In genomic region chr10:39405982-39406797, GRCm38 (mm10) we compare ENCODE assay signal across 15 mouse cellular contexts. TPM values are rescaled to one million over a fixed set of nuclear protein-coding genes. Genes with fewer than 3 reads are reported as not detected.
DNase-seq lines count a peak whose midpoint lies in the region; ATAC-seq and TF ChIP-seq lines count a peak whose summit lies in the region.
"Had no signal": no experiment of that assay in that cellular context is flagged by ENCODE, and none has a peak within 500 bp of the region (broad histone marks: within the 10 kb centered on the region; RNA-seq: fewer than 3 reads in every experiment).

No protein-coding gene starts in this region.

- H3K4me1 ChIP-seq in heart, embryonic 11.5 days (ENCODE audit: control insufficient read depth, insufficient read depth, low read length), result peaks cover 34% of the 10 kb centered on the region
- peaks cover 16% of the 10 kb centered on the region for H3K4me1 ChIP-seq in kidney, embryonic 16.5 days (ENCODE audit: insufficient read depth, low read length)
- H3K4me1 ChIP-seq in liver, postnatal 0 days (ENCODE audit: insufficient read depth), result peaks cover 10% of the 10 kb centered on the region

- no peaks in the 10 kb centered on the region for H3K9me3 ChIP-seq in heart, embryonic 11.5 days (replicated peaks; ENCODE audit: control insufficient read depth, low read length)
- peaks cover 2% of the 10 kb centered on the region; the same call in 1 of the 2 replicates for H3K9me3 ChIP-seq in kidney, embryonic 16.5 days (ENCODE audit: low read length)
- H3K9me3 ChIP-seq in liver, postnatal 0 days (ENCODE audit: low read length), result no peaks in the 10 kb centered on the region
- H3K9me3 ChIP-seq: embryonic facial prominence, embryonic 12.5 days; limb, embryonic 15.5 days had no signal

- H3K4me2 ChIP-seq in heart, embryonic 11.5 days, result no peak overlapping the region
- no peak overlapping the region for H3K4me2 ChIP-seq in kidney, embryonic 16.5 days (replicated peaks; ENCODE audit: low read depth, low read length)
- peak overlapping the region; percentile 40 for H3K4me2 ChIP-seq in liver, postnatal 0 days (ENCODE audit: low read depth, low read length)
- H3K4me2 ChIP-seq: embryonic facial prominence, embryonic 12.5 days; limb, embryonic 15.5 days had no signal

- DNase-seq in heart, adult 18-20 months, result no peak
- DNase-seq in kidney, postnatal 10 days, result no peak
- no peak for DNase-seq in liver, postnatal 0 days
- DNase-seq in left cerebral cortex, adult 18-20 months (ENCODE audit: low spot score in 2 of 2), result no peak
- no peak for DNase-seq in retina, postnatal 1 day
- DNase-seq: adrenal gland, adult 8-10 months; layer of hippocampus, postnatal 36 days; thymus, postnatal 4 days had no signal

- no peak for TF ChIP-seq CTCF in liver, postnatal 0 days (IDR thresholded peaks at IDR 0.05; ENCODE audit: low read depth)

- no peaks in the 10 kb centered on the region for H3K36me3 ChIP-seq in heart, embryonic 11.5 days (ENCODE audit: control insufficient read depth, insufficient read depth, low read length)
- peaks cover 7% of the 10 kb centered on the region; the same call in 1 of the 2 replicates for H3K36me3 ChIP-seq in kidney, embryonic 16.5 days (ENCODE audit: insufficient read depth, low read length)
- H3K36me3 ChIP-seq in liver, postnatal 0 days (replicated peaks; ENCODE audit: insufficient read depth, low read length), result no peaks in the 10 kb centered on the region
- H3K36me3 ChIP-seq: embryonic facial prominence, embryonic 12.5 days; limb, embryonic 15.5 days had no signal

- H3K27me3 ChIP-seq in heart, embryonic 11.5 days (ENCODE audit: control insufficient read depth, insufficient read depth, low read length), result no peaks in the 10 kb centered on the region
- H3K27me3 ChIP-seq in kidney, embryonic 16.5 days (ENCODE audit: insufficient read depth, low read length), result no peaks in the 10 kb centered on the region
- no peaks in the 10 kb centered on the region for H3K27me3 ChIP-seq in liver, postnatal 0 days (ENCODE audit: insufficient read depth, low read length)
- H3K27me3 ChIP-seq: embryonic facial prominence, embryonic 12.5 days; limb, embryonic 15.5 days; Patski had no signal

- no peak for ATAC-seq in heart, embryonic 11.5 days (replicated peaks; ENCODE audit: insufficient number of reproducible peaks, low FRiP score, low TSS enrichment)
- peak; percentile 90 for ATAC-seq in kidney, embryonic 16.5 days (ENCODE audit: low FRiP score, low TSS enrichment)
- ATAC-seq in granulocyte monocyte progenitor cell, adult 5-6 weeks (replicated peaks; ENCODE audit: poor library complexity, severe bottlenecking), result peak; percentile 68
- ATAC-seq in liver, postnatal 0 days, result peak; percentile 83
- ATAC-seq: forebrain, embryonic 14.5 days; Patski had no signal

- H3K27ac ChIP-seq in heart, embryonic 11.5 days (ENCODE audit: low read depth, low read length), result 0 out of 2 replicates have a peak overlapping the region, but pooled peaks have one; percentile 3
- H3K27ac ChIP-seq in kidney, embryonic 16.5 days (ENCODE audit: low read length), result peak overlapping the region; percentile 6; the same call in 1 of the 2 replicates
- 0 out of 2 replicates have a peak overlapping the region, but pooled peaks have one; percentile 39 for H3K27ac ChIP-seq in liver, postnatal 0 days (ENCODE audit: low read depth)
- H3K27ac ChIP-seq: embryonic facial prominence, embryonic 12.5 days; limb, embryonic 15.5 days had no signal

- H3K9ac ChIP-seq in heart, embryonic 11.5 days (ENCODE audit: low read depth, low read length), result no peak overlapping the region
- H3K9ac ChIP-seq in kidney, embryonic 16.5 days (replicated peaks; ENCODE audit: low read length), result no peak overlapping the region
- no peak overlapping the region; the same call in 1 of the 2 replicates for H3K9ac ChIP-seq in liver, postnatal 0 days (replicated peaks)
- H3K9ac ChIP-seq: embryonic facial prominence, embryonic 12.5 days; limb, embryonic 15.5 days had no signal

- no peak for TF ChIP-seq EP300 in liver, postnatal 0 days (IDR thresholded peaks at IDR 0.05; ENCODE audit: low read depth)

- WGBS in heart, embryonic 11.5 days (ENCODE audit: insufficient replicate concordance), result 54% methylated on average over 10 of the region's 10 CpGs
- 38% methylated on average over 10 of the region's 10 CpGs for WGBS in kidney, embryonic 16.5 days
- 51% methylated on average over 10 of the region's 10 CpGs for WGBS in liver, postnatal 0 days (ENCODE audit: insufficient replicate concordance)

- no peak overlapping the region for H3K4me3 ChIP-seq in heart, embryonic 11.5 days (ENCODE audit: low read depth, low read length)
- H3K4me3 ChIP-seq in kidney, embryonic 16.5 days (ENCODE audit: low read length), result no peak overlapping the region
- no peak overlapping the region for H3K4me3 ChIP-seq in liver, postnatal 0 days (ENCODE audit: low read depth, low read length)
- H3K4me3 ChIP-seq: embryonic facial prominence, embryonic 12.5 days; limb, embryonic 15.5 days had no signal

RNA-seq across cellular contexts. Expression of gene Fyn, which starts 37.5 kb away (rescaled TPM):
- 17.2 and 17.9 TPM in 2 replicates for polyA plus RNA-seq in heart, embryonic 11.5 days (2014; fragmentation: Nextera tagmentation; extraction: Ambion mirVana)
- 10 to 100 TPM; 30.6 to 32.2 TPM for total RNA-seq in heart, adult 18-20 months (2021)
- 22.4 and 26.1 TPM in 2 replicates for polyA plus RNA-seq in kidney, embryonic 16.5 days (2015; fragmentation: Nextera tagmentation; extraction: Ambion mirVana)
- total RNA-seq in granulocyte monocyte progenitor cell, adult 5-6 weeks (2014; fragmentation: Nextera tagmentation), result 5.3 and 8.8 TPM in 2 replicates
- 5.6 and 6.6 TPM in 2 replicates for total RNA-seq in granulocyte monocyte progenitor cell, adult 5-6 weeks (2017)
- 6.5 and 6.8 TPM in 2 replicates for polyA plus RNA-seq in liver, postnatal 0 days (2015; fragmentation: Nextera tagmentation; extraction: Ambion mirVana)
- 100 to 1,000 TPM; 107 TPM for total RNA-seq in left cerebral cortex, adult 18-20 months (2021)
